In genomic region chr9:57688158-57688557, GRCm38 (mm10) we compare ENCODE assay signal across 12 mouse cellular contexts. TPM values are rescaled to one million over a fixed set of nuclear protein-coding genes. Genes with fewer than 3 reads are reported as not detected.
DNase-seq lines count a peak whose midpoint lies in the region; ATAC-seq and TF ChIP-seq lines count a peak whose summit lies in the region.
"Had no signal": no experiment of that assay in that cellular context is flagged by ENCODE, and none has a peak within 500 bp of the region (broad histone marks: within the 10 kb centered on the region; RNA-seq: fewer than 3 reads in every experiment).

No protein-coding gene starts in this region.

- no peak for DNase-seq in heart, postnatal 0 days (ENCODE audit: low spot score)
- DNase-seq in heart, postnatal 25 days (ENCODE audit: low spot score): no peak
- DNase-seq in A20 (ENCODE audit: low read depth, low spot score) (peak; percentile 42), ZHBTc4 (ENCODE audit: low read depth, low spot score) (peak; percentile 80), adipocyte (ENCODE audit: low spot score) (no peak)
- DNase-seq in liver, postnatal 0 days: peak; percentile 56

- no peak overlapping the region for H3K4me3 ChIP-seq in heart, postnatal 0 days (ENCODE audit: low read depth, low read length)
- no peak overlapping the region for H3K4me3 ChIP-seq in liver, postnatal 0 days (ENCODE audit: low read depth, low read length)
- H3K4me3 ChIP-seq: heart, embryonic 15.5 days; liver, embryonic 15.5 days had no signal

- H3K27me3 ChIP-seq in heart, postnatal 0 days (ENCODE audit: control insufficient read depth, insufficient read depth, low read length): no peaks in the 10 kb centered on the region
- H3K27me3 ChIP-seq in liver, postnatal 0 days (ENCODE audit: insufficient read depth, low read length): no peaks in the 10 kb centered on the region
- H3K27me3 ChIP-seq: heart, embryonic 15.5 days had no signal

- intact Hi-C loops in heart, postnatal 25 days (cut with DNase I): no loop called here

- TF ChIP-seq EP300 in heart, postnatal 0 days (IDR thresholded peaks at IDR 0.05; ENCODE audit: low read depth): no peak
- TF ChIP-seq EP300 in liver, postnatal 0 days (IDR thresholded peaks at IDR 0.05; ENCODE audit: low read depth): no peak

- H3K36me3 ChIP-seq in heart, postnatal 0 days (replicated peaks; ENCODE audit: control insufficient read depth, insufficient read depth, low read length): no peaks in the 10 kb centered on the region
- H3K36me3 ChIP-seq in liver, postnatal 0 days (replicated peaks; ENCODE audit: insufficient read depth, low read length): no peaks in the 10 kb centered on the region
- H3K36me3 ChIP-seq: heart, embryonic 15.5 days; liver, embryonic 15.5 days had no signal

- H3K9me3 ChIP-seq in heart, postnatal 0 days (replicated peaks; ENCODE audit: control insufficient read depth, low read length): no peaks in the 10 kb centered on the region
- H3K9me3 ChIP-seq in liver, postnatal 0 days (ENCODE audit: low read length): no peaks in the 10 kb centered on the region
- H3K9me3 ChIP-seq: heart, embryonic 15.5 days; liver, embryonic 15.5 days had no signal

- H3K4me1 ChIP-seq in heart, postnatal 0 days (ENCODE audit: control insufficient read depth, insufficient read depth): no peaks in the 10 kb centered on the region
- H3K4me1 ChIP-seq in liver, postnatal 0 days (ENCODE audit: insufficient read depth): peaks cover 3% of the 10 kb centered on the region; the same call in 1 of the 2 replicates
- H3K4me1 ChIP-seq: heart, embryonic 15.5 days; liver, embryonic 15.5 days had no signal

- no peak for ATAC-seq in heart, postnatal 0 days (ENCODE audit: insufficient read depth, low read depth)
- ATAC-seq in liver, postnatal 0 days: no peak
- ATAC-seq in monocyte, adult 5-6 weeks (replicated peaks; ENCODE audit: insufficient number of reproducible peaks, low FRiP score, low TSS enrichment, poor library complexity, severe bottlenecking): no peak; the same call in 1 of the 2 replicates
- no peak for ATAC-seq in inflammation-experienced regulatory T-cells, adult 6 months
- ATAC-seq: activated CD4-positive, CD25-positive, alpha-beta regulatory T cell, adult 4 months had no signal

- no peak overlapping the region for H3K9ac ChIP-seq in heart, postnatal 0 days (replicated peaks; ENCODE audit: low read depth, low read length)
- no peak overlapping the region for H3K9ac ChIP-seq in liver, postnatal 0 days (replicated peaks)
- H3K9ac ChIP-seq: heart, embryonic 15.5 days; liver, embryonic 15.5 days had no signal

- H3K4me2 ChIP-seq in heart, postnatal 0 days (ENCODE audit: low read depth, low read length): no peak overlapping the region
- no peak overlapping the region for H3K4me2 ChIP-seq in liver, postnatal 0 days (ENCODE audit: low read depth, low read length)
- H3K4me2 ChIP-seq: heart, embryonic 15.5 days; liver, embryonic 15.5 days had no signal

- TF ChIP-seq CTCF in heart, postnatal 0 days (IDR thresholded peaks at IDR 0.05; ENCODE audit: low read depth): 0 out of 2 replicates have a peak, but pooled peaks have one; percentile 3
- TF ChIP-seq CTCF in liver, postnatal 0 days (IDR thresholded peaks at IDR 0.05; ENCODE audit: low read depth): peak; percentile 65

- no peak overlapping the region for H3K27ac ChIP-seq in heart, postnatal 0 days (ENCODE audit: low read depth)
- H3K27ac ChIP-seq in liver, postnatal 0 days (ENCODE audit: low read depth): no peak overlapping the region
- H3K27ac ChIP-seq: heart, embryonic 15.5 days; liver, embryonic 15.5 days had no signal

- WGBS in heart, postnatal 0 days: 52% methylated on average over 2 of the region's 2 CpGs
- WGBS in liver, postnatal 0 days (ENCODE audit: insufficient replicate concordance): 43% methylated on average over 2 of the region's 2 CpGs

RNA-seq across cellular contexts. Expression of gene Cyp1a1, which starts 0.4 kb away (rescaled TPM):
- not detected in 2 replicates for total RNA-seq in heart, postnatal 0 days (2014; rRNA removed; ENCODE audit: low replicate concordance)
- polyA plus RNA-seq in heart, postnatal 0 days (2015; fragmentation: Nextera tagmentation; extraction: Ambion mirVana): 0.05 TPM in 1 of 2 replicates, not detected in the other
- total RNA-seq in heart, postnatal 25 days (2021): under 1 TPM in 1 of 2 experiments, not detected in 1; 0.08 TPM
- polyA plus RNA-seq in liver, postnatal 0 days (2015; fragmentation: Nextera tagmentation; extraction: Ambion mirVana): 2.2 and 4.3 TPM in 2 replicates
- total RNA-seq in monocyte, adult 5-6 weeks (2017): not detected in 3 replicates
- under 1 TPM in 2 of 3 experiments, not detected in 1; 0.21 TPM for polyA plus RNA-seq in inflammation-experienced regulatory T-cells, adult 6 months (2017; shearing (Covaris generic))
- polyA plus RNA-seq: activated CD4-positive, CD25-positive, alpha-beta regulatory T cell, adult 4 months; heart, embryonic 15.5 days had no signal

RNA-seq across cellular contexts. Expression of gene Cyp1a2, which starts 4.7 kb away (rescaled TPM):
- not detected in 2 replicates for total RNA-seq in heart, postnatal 0 days (2014; rRNA removed; ENCODE audit: low replicate concordance)
- not detected in 2 replicates for polyA plus RNA-seq in heart, postnatal 0 days (2015; fragmentation: Nextera tagmentation; extraction: Ambion mirVana)
- total RNA-seq in heart, postnatal 25 days (2021): not detected
- polyA plus RNA-seq in liver, postnatal 0 days (2015; fragmentation: Nextera tagmentation; extraction: Ambion mirVana): 19.9 and 30.7 TPM in 2 replicates
- total RNA-seq in monocyte, adult 5-6 weeks (2017): not detected in 3 replicates
- not detected for polyA plus RNA-seq in inflammation-experienced regulatory T-cells, adult 6 months (2017; shearing (Covaris generic))
- polyA plus RNA-seq: activated CD4-positive, CD25-positive, alpha-beta regulatory T cell, adult 4 months; heart, embryonic 15.5 days; neural tube, embryonic 14.5 days had no signal

RNA-seq across cellular contexts. Expression of gene Edc3, which starts 20.2 kb away (rescaled TPM):
- total RNA-seq in heart, postnatal 0 days (2014; rRNA removed; ENCODE audit: low replicate concordance): 3.7 and 4.8 TPM in 2 replicates
- 9.5 and 10.6 TPM in 2 replicates for polyA plus RNA-seq in heart, postnatal 0 days (2015; fragmentation: Nextera tagmentation; extraction: Ambion mirVana)
- 1 to 10 TPM; 4.9 to 7.0 TPM for total RNA-seq in heart, postnatal 25 days (2021)
- 9.9 and 13.2 TPM in 2 replicates for polyA plus RNA-seq in liver, postnatal 0 days (2015; fragmentation: Nextera tagmentation; extraction: Ambion mirVana)
- total RNA-seq in monocyte, adult 5-6 weeks (2017): 2.6 to 7.9 TPM (median 3.7 TPM) in 3 replicates
- polyA plus RNA-seq in inflammation-experienced regulatory T-cells, adult 6 months (2017; shearing (Covaris generic)): 10 to 100 TPM; 22.7 to 32.1 (median 29.1) TPM

RNA-seq across cellular contexts. Expression of gene Csk, which starts 34.7 kb away (rescaled TPM):
- 44.6 and 54.2 TPM in 2 replicates for total RNA-seq in heart, postnatal 0 days (2014; rRNA removed; ENCODE audit: low replicate concordance)
- polyA plus RNA-seq in heart, postnatal 0 days (2015; fragmentation: Nextera tagmentation; extraction: Ambion mirVana): 10.8 and 13.9 TPM in 2 replicates
- 10 to 100 TPM; 23.5 to 27.4 TPM for total RNA-seq in heart, postnatal 25 days (2021)
- 13.6 and 15.5 TPM in 2 replicates for polyA plus RNA-seq in liver, postnatal 0 days (2015; fragmentation: Nextera tagmentation; extraction: Ambion mirVana)
- total RNA-seq in monocyte, adult 5-6 weeks (2017): 332 to 455 TPM (median 337 TPM) in 3 replicates
- 100 to 1,000 TPM; 113 to 133 (median 122) TPM for polyA plus RNA-seq in inflammation-experienced regulatory T-cells, adult 6 months (2017; shearing (Covaris generic))

Comparison
In these comparisons a context has a peak if more than half of its experiments do, and no peak if none do; other contexts are left out.
1. DNase-seq: peak in A20 (single experiment), ZHBTc4 (single experiment) and liver, postnatal 0 days (single experiment); none in heart, postnatal 0 days (single experiment), heart, postnatal 25 days (single experiment) and adipocyte (single experiment).